Mouse (Mus musculus): ENCODE data around the gene Hsd17b6. TPM values are rescaled to one million over a fixed set of nuclear protein-coding genes. Genes with fewer than 3 reads are reported as not detected.
A peak's percentile ranks its signal among the peaks of the same experiment; 100 is the strongest.

The Hsd17b6 gene
- total and polyA plus RNA-seq, 3 experiments, result 0.15 TPM; not detected in 2

DNA sequence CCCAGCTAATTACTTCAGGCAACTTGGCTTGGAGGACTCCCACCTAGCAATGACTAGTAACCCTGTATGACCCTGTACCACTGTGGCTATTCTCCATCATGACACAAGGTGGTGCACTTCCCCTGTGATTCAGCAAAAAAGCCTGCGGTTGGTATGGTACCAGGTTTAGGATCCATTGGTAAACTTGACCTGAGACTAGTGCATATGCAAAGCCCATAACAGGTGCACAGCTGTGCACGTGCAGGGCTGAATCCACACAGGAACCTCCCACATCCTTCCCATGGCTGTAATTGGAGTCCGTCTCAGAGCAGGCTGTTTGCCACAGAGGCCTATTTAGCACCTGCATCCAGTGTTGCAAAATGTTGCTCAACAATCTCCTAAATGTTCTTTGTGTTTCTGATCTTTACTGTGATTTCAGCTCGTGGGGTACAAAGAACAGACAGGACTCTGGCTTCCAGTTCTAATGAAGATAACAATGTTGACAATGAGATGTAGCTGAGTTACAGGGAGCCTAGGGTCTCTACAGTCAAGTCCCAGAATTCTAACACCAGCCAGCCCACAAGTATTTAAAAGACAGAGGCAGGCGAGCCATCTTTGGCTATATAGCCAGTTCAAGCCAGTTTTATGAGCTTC, 61.9 kb downstream of the Hsd17b6 start:
- H3K4me1 ChIP-seq (ENCODE audit: control insufficient read depth in 1 of 2, insufficient read depth in 2 of 2, low read length in 2 of 2), result no peaks in the 10 kb centered on the region
- no peak overlapping the region for H3K9ac ChIP-seq (ENCODE audit: control insufficient read depth, low read depth, low read length, poor library complexity, severe bottlenecking)
- no peaks in the 10 kb centered on the region for H3K36me3 ChIP-seq (ENCODE audit: control insufficient read depth in 1 of 2, insufficient read depth in 2 of 2, low read length in 2 of 2)
- no peaks in the 10 kb centered on the region for H3K79me2 ChIP-seq (ENCODE audit: control insufficient read depth, insufficient read depth, low read length, poor library complexity)
- peak; percentile 77 for DNase-seq (ENCODE audit: low read depth, low spot score)
- peaks cover 0 to 1% of the 10 kb centered on the region in 2 experiments; a peak in 2 of 4 replicates for H3K27me3 ChIP-seq (ENCODE audit: control insufficient read depth in 1 of 2, insufficient read depth in 2 of 2, low read length in 2 of 2)
- H3K27ac ChIP-seq (ENCODE audit: control insufficient read depth, low read depth, low read length), result no peak overlapping the region
- no peaks in the 10 kb centered on the region for H3K9me3 ChIP-seq (replicated peaks; ENCODE audit: insufficient read depth, low read length)
- 0 out of 4 replicates have a peak, but pooled peaks of 1 of the 2 experiments have one; percentile 25 for TF ChIP-seq EP300 (IDR thresholded peaks at IDR 0.05; ENCODE audit: low read depth in 1 of 2, low read length in 2 of 2)
- TF ChIP-seq CTCF (IDR thresholded peaks at IDR 0.05 in 2 of 3, conservative IDR thresholded peaks at IDR 0.05 in 1 of 3; ENCODE audit: control insufficient read depth in 1 of 3, insufficient read depth in 1 of 3, low read depth in 2 of 3, low read length in 3 of 3, poor library complexity in 1 of 3, severe bottlenecking in 1 of 3), result peak; percentile 61 to 93 (median 83)
- TF ChIP-seq ZKSCAN1 (IDR thresholded peaks at IDR 0.05; ENCODE audit: low read depth, low read length), result no peak
- TF ChIP-seq MAFK (IDR thresholded peaks at IDR 0.05; ENCODE audit: borderline replicate concordance, low read depth, low read length), result 0 out of 2 replicates have a peak, but pooled peaks have one; percentile 19
- TF ChIP-seq NELFE (IDR thresholded peaks at IDR 0.05; ENCODE audit: low read depth, low read length), result no peak
- peak; percentile 35; the same call in 1 of the 2 replicates for TF ChIP-seq BHLHE40 (IDR thresholded peaks at IDR 0.05; ENCODE audit: borderline replicate concordance, low read depth, low read length)
- no peak for TF ChIP-seq RCOR1 (IDR thresholded peaks at IDR 0.05; ENCODE audit: low read depth, low read length)
- no peak; the same call in 1 of the 2 replicates for TF ChIP-seq GABPA (IDR thresholded peaks at IDR 0.05; ENCODE audit: low read depth, low read length)
- peak; percentile 86 for TF ChIP-seq RAD21 (IDR thresholded peaks at IDR 0.05; ENCODE audit: low read depth, low read length)
- TF ChIP-seq ZC3H11A (IDR thresholded peaks at IDR 0.05; ENCODE audit: low read depth, low read length), result peak; percentile 79
- peak; percentile 95 for TF ChIP-seq SMC3 (IDR thresholded peaks at IDR 0.05; ENCODE audit: low read depth, low read length)
- H3K4me3 ChIP-seq (ENCODE audit: control insufficient read depth in 1 of 2, insufficient read depth in 1 of 2, low read depth in 2 of 2, low read length in 2 of 2), result no peak overlapping the region

Other genes starting within 250 kb of the Hsd17b6 start
- gene Rdh1, start 247.9 kb downstream of the Hsd17b6 start, total RNA-seq (2012; rRNA removed), result not detected in 2 replicates
- gene Rdh1, start 247.9 kb downstream of the Hsd17b6 start, polyA plus RNA-seq (2012; ENCODE audit: insufficient read depth in 1 of 2, insufficient read length in 2 of 2, low read depth in 1 of 2, low replicate concordance in 2 of 2, missing spikeins in 1 of 2), result not detected
- gene Rdh16f1, start 247.8 kb downstream of the Hsd17b6 start, total RNA-seq (2012; rRNA removed), result not detected in 2 replicates
- not detected for gene Rdh16f1, start 247.8 kb downstream of the Hsd17b6 start, polyA plus RNA-seq (2012; ENCODE audit: insufficient read depth in 1 of 2, insufficient read length in 2 of 2, low read depth in 1 of 2, low replicate concordance in 2 of 2, missing spikeins in 1 of 2)
- not detected in 2 replicates for gene Rdh9, start 231.2 kb downstream of the Hsd17b6 start, total RNA-seq (2012; rRNA removed)
- gene Rdh9, start 231.2 kb downstream of the Hsd17b6 start, polyA plus RNA-seq (2012; ENCODE audit: insufficient read depth in 1 of 2, insufficient read length in 2 of 2, low read depth in 1 of 2, low replicate concordance in 2 of 2, missing spikeins in 1 of 2), result under 1 TPM in 1 of 2 experiments, not detected in 1; 0.04 TPM
- gene Rdh16, start 206.5 kb downstream of the Hsd17b6 start, total RNA-seq (2012; rRNA removed), result not detected in 2 replicates
- gene Rdh16, start 206.5 kb downstream of the Hsd17b6 start, polyA plus RNA-seq (2012; ENCODE audit: insufficient read depth in 1 of 2, insufficient read length in 2 of 2, low read depth in 1 of 2, low replicate concordance in 2 of 2, missing spikeins in 1 of 2), result not detected
- not detected in 2 replicates for gene Rdh19, start 157.7 kb downstream of the Hsd17b6 start, total RNA-seq (2012; rRNA removed)
- not detected for gene Rdh19, start 157.7 kb downstream of the Hsd17b6 start, polyA plus RNA-seq (2012; ENCODE audit: insufficient read depth in 1 of 2, insufficient read length in 2 of 2, low read depth in 1 of 2, low replicate concordance in 2 of 2, missing spikeins in 1 of 2)
- not detected in 2 replicates for gene Rdh16f2, start 141.1 kb downstream of the Hsd17b6 start, total RNA-seq (2012; rRNA removed)
- under 1 TPM in 1 of 2 experiments, not detected in 1; 0.07 TPM for gene Rdh16f2, start 141.1 kb downstream of the Hsd17b6 start, polyA plus RNA-seq (2012; ENCODE audit: insufficient read depth in 1 of 2, insufficient read length in 2 of 2, low read depth in 1 of 2, low replicate concordance in 2 of 2, missing spikeins in 1 of 2)
- gene Rdh7, start 118.8 kb downstream of the Hsd17b6 start, total RNA-seq (2012; rRNA removed), result not detected in 2 replicates
- gene Rdh7, start 118.8 kb downstream of the Hsd17b6 start, polyA plus RNA-seq (2012; ENCODE audit: insufficient read depth in 1 of 2, insufficient read length in 2 of 2, low read depth in 1 of 2, low replicate concordance in 2 of 2, missing spikeins in 1 of 2), result not detected
- gene Sdr9c7, start 109.1 kb downstream of the Hsd17b6 start, total RNA-seq (2012; rRNA removed), result not detected in 2 replicates
- not detected for gene Sdr9c7, start 109.1 kb downstream of the Hsd17b6 start, polyA plus RNA-seq (2012; ENCODE audit: insufficient read depth in 1 of 2, insufficient read length in 2 of 2, low read depth in 1 of 2, low replicate concordance in 2 of 2, missing spikeins in 1 of 2)
- gene Prim1, start 7.6 kb upstream of the Hsd17b6 start, total RNA-seq (2012; rRNA removed), result 59.6 and 74.0 TPM in 2 replicates
- gene Prim1, start 7.6 kb upstream of the Hsd17b6 start, polyA plus RNA-seq (2012; ENCODE audit: insufficient read depth in 1 of 2, insufficient read length in 2 of 2, low read depth in 1 of 2, low replicate concordance in 2 of 2, missing spikeins in 1 of 2), result 10 to 100 TPM in 1 of 2 experiments, not detected in 1; 71.5 TPM
- 1,577 and 1,612 TPM in 2 replicates for gene Naca, start 28.0 kb upstream of the Hsd17b6 start, total RNA-seq (2012; rRNA removed)
- 1,000 to 10,000 TPM in 1 of 2 experiments, 100 to 1,000 TPM in 1; 202 to 1,039 TPM for gene Naca, start 28.0 kb upstream of the Hsd17b6 start, polyA plus RNA-seq (2012; ENCODE audit: insufficient read depth in 1 of 2, insufficient read length in 2 of 2, low read depth in 1 of 2, low replicate concordance in 2 of 2, missing spikeins in 1 of 2)
- gene Ptges3, start 51.3 kb upstream of the Hsd17b6 start, total RNA-seq (2012; rRNA removed), result 233 and 240 TPM in 2 replicates
- 100 to 1,000 TPM; 216 to 627 TPM for gene Ptges3, start 51.3 kb upstream of the Hsd17b6 start, polyA plus RNA-seq (2012; ENCODE audit: insufficient read depth in 1 of 2, insufficient read length in 2 of 2, low read depth in 1 of 2, low replicate concordance in 2 of 2, missing spikeins in 1 of 2)
- 2,164 and 2,193 TPM in 2 replicates for gene Atp5b, start 75.7 kb upstream of the Hsd17b6 start, total RNA-seq (2012; rRNA removed)
- gene Atp5b, start 75.7 kb upstream of the Hsd17b6 start, polyA plus RNA-seq (2012; ENCODE audit: insufficient read depth in 1 of 2, insufficient read length in 2 of 2, low read depth in 1 of 2, low replicate concordance in 2 of 2, missing spikeins in 1 of 2), result 1,000 to 10,000 TPM in 1 of 2 experiments, 100 to 1,000 TPM in 1; 545 to 2,318 TPM
- 5.5 and 8.2 TPM in 2 replicates for gene Baz2a, start 84.0 kb upstream of the Hsd17b6 start, total RNA-seq (2012; rRNA removed)
- 10 to 100 TPM; 33.8 to 46.0 TPM for gene Baz2a, start 84.0 kb upstream of the Hsd17b6 start, polyA plus RNA-seq (2012; ENCODE audit: insufficient read depth in 1 of 2, insufficient read length in 2 of 2, low read depth in 1 of 2, low replicate concordance in 2 of 2, missing spikeins in 1 of 2)
- gene Rbms2, start 172.7 kb upstream of the Hsd17b6 start, total RNA-seq (2012; rRNA removed), result 5.1 and 5.8 TPM in 2 replicates
- gene Rbms2, start 172.7 kb upstream of the Hsd17b6 start, polyA plus RNA-seq (2012; ENCODE audit: insufficient read depth in 1 of 2, insufficient read length in 2 of 2, low read depth in 1 of 2, low replicate concordance in 2 of 2, missing spikeins in 1 of 2), result 10 to 100 TPM in 1 of 2 experiments, not detected in 1; 23.5 TPM
- 11.8 and 15.6 TPM in 2 replicates for gene Gls2, start 186.8 kb upstream of the Hsd17b6 start, total RNA-seq (2012; rRNA removed)
- 10 to 100 TPM in 1 of 2 experiments, not detected in 1; 17.8 TPM for gene Gls2, start 186.8 kb upstream of the Hsd17b6 start, polyA plus RNA-seq (2012; ENCODE audit: insufficient read depth in 1 of 2, insufficient read length in 2 of 2, low read depth in 1 of 2, low replicate concordance in 2 of 2, missing spikeins in 1 of 2)
- 13.8 and 17.2 TPM in 2 replicates for gene Spryd4, start 204.2 kb upstream of the Hsd17b6 start, total RNA-seq (2012; rRNA removed)
- gene Spryd4, start 204.2 kb upstream of the Hsd17b6 start, polyA plus RNA-seq (2012; ENCODE audit: insufficient read depth in 1 of 2, insufficient read length in 2 of 2, low read depth in 1 of 2, low replicate concordance in 2 of 2, missing spikeins in 1 of 2), result 10 to 100 TPM in 1 of 2 experiments, not detected in 1; 19.6 TPM
- gene Mip, start 218.2 kb upstream of the Hsd17b6 start, total RNA-seq (2012; rRNA removed), result not detected in 2 replicates
- under 1 TPM in 1 of 2 experiments, not detected in 1; 0.04 TPM for gene Mip, start 218.2 kb upstream of the Hsd17b6 start, polyA plus RNA-seq (2012; ENCODE audit: insufficient read depth in 1 of 2, insufficient read length in 2 of 2, low read depth in 1 of 2, low replicate concordance in 2 of 2, missing spikeins in 1 of 2)
- gene Timeless, start 224.5 kb upstream of the Hsd17b6 start, total RNA-seq (2012; rRNA removed), result 49.3 and 50.2 TPM in 2 replicates
- 100 to 1,000 TPM in 1 of 2 experiments, 10 to 100 TPM in 1; 89.8 to 627 TPM for gene Timeless, start 224.5 kb upstream of the Hsd17b6 start, polyA plus RNA-seq (2012; ENCODE audit: insufficient read depth in 1 of 2, insufficient read length in 2 of 2, low read depth in 1 of 2, low replicate concordance in 2 of 2, missing spikeins in 1 of 2)
- gene Apon, start 246.5 kb upstream of the Hsd17b6 start, total RNA-seq (2012; rRNA removed), result 0.27 and 0.46 TPM in 2 replicates
- gene Apon, start 246.5 kb upstream of the Hsd17b6 start, polyA plus RNA-seq (2012; ENCODE audit: insufficient read depth in 1 of 2, insufficient read length in 2 of 2, low read depth in 1 of 2, low replicate concordance in 2 of 2, missing spikeins in 1 of 2), result under 1 TPM in 1 of 2 experiments, not detected in 1; 0.46 TPM